Mouse (Mus musculus) testis, adult 2 months (tissue): ENCODE measurements around the gene Qpct.

Source experiments
- CTCF ChIP-seq: fragments of 200-500 bp; IDR thresholded peaks from 2 replicates; pipeline ENCODE4 v1.5.1; 2012; ENCODE audit warnings: low read depth, mild to moderate bottlenecking, inconsistent platforms, low read length, moderate library complexity; ENCODE audit not compliant: control insufficient read depth, insufficient read depth, insufficient replicate concordance
- POLR2A ChIP-seq: fragments of 200-500 bp; IDR thresholded peaks from 2 replicates; pipeline ENCODE4 v1.6.1; 2012; ENCODE audit warnings: low read depth, mild to moderate bottlenecking, inconsistent platforms, low read length, moderate library complexity; ENCODE audit not compliant: control insufficient read depth

DNA sequence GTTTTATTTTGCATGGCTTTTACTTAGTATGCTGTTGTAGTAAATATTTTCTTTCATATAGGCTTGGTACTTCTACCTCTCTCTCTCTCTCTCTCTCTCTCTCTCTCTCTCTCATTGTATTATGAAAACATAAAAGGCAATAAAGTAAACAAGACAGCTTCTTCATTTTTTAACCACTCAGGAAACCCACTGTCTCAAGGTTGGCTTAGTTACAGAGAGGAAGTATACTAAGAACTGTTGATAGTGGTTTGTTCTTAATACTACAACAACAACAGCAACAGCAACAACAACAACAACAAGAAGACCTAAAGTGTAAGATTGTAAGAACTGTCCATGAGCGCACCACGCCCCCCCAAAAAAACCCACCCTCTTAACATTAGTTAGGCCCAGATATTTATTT, 8.0 kb upstream of the Qpct start:
- no peak for TF ChIP-seq POLR2A
- no peak for TF ChIP-seq CTCF
